Mouse (Mus musculus) intestine, embryonic 15.5 days (tissue): ENCODE results near the gene Cox15. TPM values are rescaled to one million over a fixed set of nuclear protein-coding genes. Genes with fewer than 3 reads are reported as not detected.

Experiments used
- ATAC-seq: fragments of 200-750 bp; cut with Nextera tagmentation; 2 replicates; pipeline ENCODE4 v1.8.0; 2017; ENCODE audit warnings: moderate TSS enrichment, moderate library complexity
- H3K27ac ChIP-seq: fragments of 300-500 bp; sonication (generic); 2 replicates; pipeline ENCODE4 v1.5.1; 2015; ENCODE audit warnings: mild to moderate bottlenecking, inconsistent platforms
- H3K27me3 ChIP-seq: fragments of 300-500 bp; sonication (generic); replicated peaks from 2 replicates; pipeline ENCODE4 v1.6.1; 2015; ENCODE audit warnings: inconsistent platforms
- H3K36me3 ChIP-seq: fragments of 300-500 bp; sonication (generic); 2 replicates; pipeline ENCODE4 v1.6.1; 2015; ENCODE audit warnings: inconsistent platforms
- H3K4me1 ChIP-seq: fragments of 300-500 bp; sonication (generic); replicated peaks from 2 replicates; pipeline ENCODE4 v1.6.1; 2015; ENCODE audit warnings: inconsistent platforms
- H3K4me2 ChIP-seq: fragments of 300-500 bp; sonication (generic); replicated peaks from 2 replicates; pipeline ENCODE4 v1.6.1; 2015; ENCODE audit warnings: mild to moderate bottlenecking, inconsistent platforms
- H3K4me3 ChIP-seq: fragments of 300-500 bp; sonication (generic); replicated peaks from 2 replicates; pipeline ENCODE4 v1.5.1; 2015; ENCODE audit warnings: inconsistent platforms
- H3K9ac ChIP-seq: fragments of 300-500 bp; sonication (generic); 2 replicates; pipeline ENCODE4 v1.6.1; 2015; ENCODE audit warnings: inconsistent platforms
- H3K9me3 ChIP-seq: fragments of 300-500 bp; sonication (generic); 2 replicates; pipeline ENCODE4 v1.6.1; 2016; ENCODE audit warnings: inconsistent platforms
- WGBS: fragments of 180-500 bp; shearing (Covaris S2); methylation state at CpG from one replicate; pipeline ENCODE4 v1.1.7; 2015; 5-methylcytosine and 5-hydroxymethylcytosine counted together
- polyA plus RNA-seq: library from polyadenylated mRNA; unstranded; fragments of >200 nt; fragmentation: Nextera tagmentation; extraction: Ambion mirVana; gene quantifications from 2 replicates; pipeline ENCODE4 v1.2.1, GENCODE M21; 2015

Gene Cox15
- polyA plus RNA-seq, 1 experiment from 2014 or later, result 12.2 TPM

- Histone ChIP-seq H3K4me2 (0 out of 2 replicates have a peak overlapping the region, but pooled peaks have one; percentile 22), H3K4me3 (no peak overlapping the region), H3K36me3 (no peaks in the 10 kb centered on the region), H3K9me3 (no peaks in the 10 kb centered on the region), H3K9ac (no peak overlapping the region), H3K27me3 (no peaks in the 10 kb centered on the region), H3K4me1 (no peaks in the 10 kb centered on the region; the same call in 1 of the 2 replicates), H3K27ac (no peak overlapping the region)
- WGBS, result 76% methylated on average over 2 of the region's 2 CpGs
- no peak for ATAC-seq
Measured at GRCm38 (mm10) chr19:43754237-43754636, 1.4 kb upstream of the Cox15 start.

DNA sequence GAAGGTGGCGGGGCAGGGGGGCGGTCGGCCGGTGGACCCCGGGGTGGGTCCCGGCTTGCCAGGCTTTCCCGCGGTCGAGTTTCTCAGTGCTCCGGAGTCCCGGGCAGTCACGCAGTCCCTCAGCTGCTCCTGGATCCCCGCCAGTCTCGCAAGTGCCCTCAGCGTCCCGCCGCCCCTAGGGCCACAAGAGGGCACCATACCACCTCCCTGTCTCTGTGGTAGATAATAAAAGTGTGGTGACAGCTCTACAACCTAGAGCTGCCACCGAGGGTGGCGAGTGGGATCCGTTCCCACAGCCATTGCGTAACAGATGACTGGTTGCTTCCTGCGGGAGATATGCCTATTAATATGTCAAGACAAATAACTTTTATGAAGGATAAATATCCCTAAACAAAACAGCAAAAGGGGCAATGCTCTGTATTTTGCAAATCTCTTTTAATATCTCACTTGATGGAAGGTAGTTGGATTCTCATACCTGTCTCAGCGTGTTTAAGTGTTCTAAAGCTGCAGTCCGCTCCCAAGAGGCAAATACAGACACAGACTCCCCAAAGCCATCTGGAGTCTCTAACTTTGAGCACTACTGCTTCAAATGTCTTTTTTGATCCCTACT lies 531 bp upstream of the Cox15 start:
- Histone ChIP-seq H3K27me3 (no peaks in the 10 kb centered on the region), H3K4me1 (no peaks in the 10 kb centered on the region; the same call in 1 of the 2 replicates), H3K4me3 (peak overlapping the region; percentile 75), H3K4me2 (peak overlapping the region; percentile 66), H3K9ac (peak overlapping the region; percentile 92), H3K36me3 (peaks cover 3% of the 10 kb centered on the region; the same call in 1 of the 2 replicates), H3K9me3 (no peaks in the 10 kb centered on the region), H3K27ac (peak overlapping the region; percentile 99)
- under 1% methylated on average over 23 of the region's 24 CpGs for WGBS
- peak; percentile 93 for ATAC-seq

GRCm38 (mm10) chr19:43750008-43750407 lies 2.8 kb downstream of the Cox15 start:
- Histone ChIP-seq H3K4me3 (no peak overlapping the region), H3K27me3 (no peaks in the 10 kb centered on the region), H3K27ac (no peak overlapping the region), H3K36me3 (peaks cover 16% of the 10 kb centered on the region), H3K9me3 (no peaks in the 10 kb centered on the region), H3K4me2 (no peak overlapping the region), H3K4me1 (no peaks in the 10 kb centered on the region; the same call in 1 of the 2 replicates), H3K9ac (no peak overlapping the region)
- WGBS, result 93% methylated on average over 2 of the region's 2 CpGs
- ATAC-seq, result no peak

GRCm38 (mm10) chr19:43747877-43748276 lies 4.9 kb downstream of the Cox15 start:
- Histone ChIP-seq H3K27ac (no peak overlapping the region), H3K9ac (no peak overlapping the region), H3K4me1 (no peaks in the 10 kb centered on the region), H3K4me2 (no peak overlapping the region), H3K4me3 (no peak overlapping the region), H3K9me3 (no peaks in the 10 kb centered on the region), H3K27me3 (no peaks in the 10 kb centered on the region), H3K36me3 (peaks cover 23% of the 10 kb centered on the region)
- 84% methylated on average over 4 of the region's 4 CpGs for WGBS
- no peak for ATAC-seq

- H3K4me3 ChIP-seq, result no peak overlapping the region
Measured at GRCm38 (mm10) chr19:43745740-43746139, 7.1 kb downstream of the Cox15 start.

DNA sequence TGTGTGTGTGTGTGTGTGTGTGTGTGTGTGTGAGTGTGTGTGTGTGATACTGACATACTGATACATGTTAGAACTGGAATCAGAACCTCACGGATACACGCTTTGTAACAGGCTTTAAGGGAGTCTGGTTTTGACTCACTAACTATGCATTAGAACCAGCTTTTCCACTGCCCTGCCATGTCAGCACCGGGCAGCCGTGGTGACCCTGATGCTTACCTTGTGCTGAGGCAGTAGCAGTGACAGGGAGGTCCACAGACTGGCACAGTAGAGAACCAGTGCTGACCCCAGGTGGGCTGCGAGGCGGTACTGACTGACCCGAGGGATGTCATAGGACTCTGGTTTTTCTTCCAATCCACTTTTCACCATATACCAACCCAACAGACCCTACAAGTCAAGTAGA lies 9.4 kb downstream of the Cox15 start:
- H3K4me2 ChIP-seq, result no peak overlapping the region
- no peak for ATAC-seq
- H3K9me3 ChIP-seq, result no peaks in the 10 kb centered on the region
- no peak overlapping the region for H3K27ac ChIP-seq
- no peak overlapping the region for H3K4me3 ChIP-seq
- H3K27me3 ChIP-seq, result no peaks in the 10 kb centered on the region
- H3K9ac ChIP-seq, result no peak overlapping the region
- peaks cover 43% of the 10 kb centered on the region for H3K36me3 ChIP-seq
- 95% methylated on average over 7 of the region's 7 CpGs for WGBS
- no peaks in the 10 kb centered on the region for H3K4me1 ChIP-seq

More at GRCm38 (mm10) chr19:43745740-43746139, 7.1 kb downstream of the Cox15 start:
- Histone ChIP-seq H3K27me3 (no peaks in the 10 kb centered on the region), H3K36me3 (peaks cover 32% of the 10 kb centered on the region), H3K4me1 (no peaks in the 10 kb centered on the region), H3K27ac (no peak overlapping the region), H3K9me3 (no peaks in the 10 kb centered on the region), H3K9ac (no peak overlapping the region), H3K4me2 (no peak overlapping the region)
- 83% methylated on average over 3 of the region's 3 CpGs for WGBS
- ATAC-seq, result no peak

GRCm38 (mm10) chr19:43738409-43738808 lies 14.4 kb downstream of the Cox15 start:
- WGBS, result 95% methylated on average over 10 of the region's 10 CpGs
- Histone ChIP-seq H3K9me3 (no peaks in the 10 kb centered on the region), H3K27me3 (no peaks in the 10 kb centered on the region), H3K27ac (no peak overlapping the region), H3K9ac (no peak overlapping the region), H3K4me1 (no peaks in the 10 kb centered on the region), H3K4me3 (no peak overlapping the region), H3K4me2 (no peak overlapping the region), H3K36me3 (peaks cover 40% of the 10 kb centered on the region)
- no peak for ATAC-seq

DNA sequence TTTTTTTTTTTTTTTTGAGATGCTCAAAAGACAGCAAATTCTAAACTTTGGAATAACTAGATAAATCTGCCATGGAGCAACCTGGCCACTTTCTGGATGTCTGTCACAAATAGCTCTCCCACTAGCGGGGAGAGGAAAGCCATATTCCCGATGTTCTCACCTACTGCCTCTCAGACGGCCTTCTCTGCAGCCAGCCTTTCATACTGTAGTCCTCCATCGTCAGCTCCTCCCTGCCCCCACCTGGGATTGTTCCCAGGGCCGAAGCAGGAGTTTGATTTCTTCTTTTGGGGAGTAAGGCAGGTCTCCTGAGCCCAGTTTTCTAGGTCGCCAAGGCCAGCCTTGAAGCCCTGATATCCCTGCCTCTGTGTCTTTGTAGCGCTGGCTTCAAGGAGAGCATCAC lies 21.6 kb downstream of the Cox15 start:
- H3K36me3 ChIP-seq, result peaks cover 15% of the 10 kb centered on the region; the same call in 1 of the 2 replicates
- no peak overlapping the region for H3K4me2 ChIP-seq
- no peaks in the 10 kb centered on the region for H3K9me3 ChIP-seq
- H3K4me3 ChIP-seq, result no peak overlapping the region
- ATAC-seq, result no peak
- H3K4me1 ChIP-seq, result peaks cover 5% of the 10 kb centered on the region; the same call in 1 of the 2 replicates
- H3K9ac ChIP-seq, result no peak overlapping the region
- WGBS, result 69% methylated on average over 7 of the region's 7 CpGs
- H3K27ac ChIP-seq, result no peak overlapping the region
- no peaks in the 10 kb centered on the region for H3K27me3 ChIP-seq

- Histone ChIP-seq H3K36me3 (peaks cover 16% of the 10 kb centered on the region; the same call in 1 of the 2 replicates), H3K9ac (peak overlapping the region; percentile 34)
- 44% methylated on average over 8 of the region's 8 CpGs for WGBS
Measured at GRCm38 (mm10) chr19:43730037-43730428, 22.8 kb downstream of the Cox15 start.

GRCm38 (mm10) chr19:43729296-43730036 lies 23.3 kb downstream of the Cox15 start:
- WGBS, result 50% methylated on average over 22 of the region's 22 CpGs
- H3K4me1 ChIP-seq, result peaks cover 5% of the 10 kb centered on the region; the same call in 1 of the 2 replicates
- peak overlapping the region; percentile 34 for H3K9ac ChIP-seq
- peaks cover 16% of the 10 kb centered on the region; the same call in 1 of the 2 replicates for H3K36me3 ChIP-seq
- peak; percentile 41; the same call in 1 of the 2 replicates for ATAC-seq
- H3K9me3 ChIP-seq, result no peaks in the 10 kb centered on the region
- no peaks in the 10 kb centered on the region for H3K27me3 ChIP-seq
- peak overlapping the region; percentile 56; the same call in 1 of the 2 replicates for H3K27ac ChIP-seq
- H3K4me2 ChIP-seq, result peak overlapping the region; percentile 51
- H3K4me3 ChIP-seq, result peak overlapping the region; percentile 27

More at GRCm38 (mm10) chr19:43730037-43730428, 22.8 kb downstream of the Cox15 start:
- H3K9me3 ChIP-seq, result no peaks in the 10 kb centered on the region
- no peaks in the 10 kb centered on the region for H3K27me3 ChIP-seq
- peak overlapping the region; percentile 56; the same call in 1 of the 2 replicates for H3K27ac ChIP-seq
- H3K4me1 ChIP-seq, result peaks cover 5% of the 10 kb centered on the region; the same call in 1 of the 2 replicates
- H3K4me3 ChIP-seq, result peak overlapping the region; percentile 27
- H3K4me2 ChIP-seq, result peak overlapping the region; percentile 51
- ATAC-seq, result no peak

- Histone ChIP-seq H3K9ac (no peak overlapping the region), H3K4me1 (peaks cover 5% of the 10 kb centered on the region; the same call in 1 of the 2 replicates), H3K36me3 (peaks cover 27% of the 10 kb centered on the region; the same call in 1 of the 2 replicates), H3K4me2 (no peak overlapping the region), H3K27ac (no peak overlapping the region), H3K4me3 (no peak overlapping the region), H3K27me3 (no peaks in the 10 kb centered on the region), H3K9me3 (no peaks in the 10 kb centered on the region)
- peak; percentile 28; the same call in 1 of the 2 replicates for ATAC-seq
- 93% methylated on average over 15 of the region's 15 CpGs for WGBS
Measured at GRCm38 (mm10) chr19:43726510-43727146, 26.2 kb downstream of the Cox15 start.

DNA sequence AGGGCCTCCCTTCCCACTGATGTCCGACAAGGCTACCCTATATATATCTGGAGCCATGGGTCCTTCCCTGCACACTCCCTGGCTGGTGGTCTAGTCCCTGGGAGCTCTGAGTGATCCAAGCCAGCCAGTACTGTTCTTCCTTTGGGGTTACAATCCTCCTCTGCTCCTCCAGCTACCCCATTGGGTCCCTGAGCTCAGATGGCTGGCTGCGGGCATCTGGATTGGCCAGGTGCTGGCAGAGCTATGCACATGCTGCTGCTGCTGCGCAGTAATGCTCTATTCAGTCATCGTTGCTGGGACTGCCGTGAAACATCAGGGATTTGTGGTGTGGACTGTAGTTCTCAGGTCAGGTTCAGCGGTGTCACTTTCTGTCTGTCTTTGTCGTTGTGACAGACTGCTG lies 28.0 kb downstream of the Cox15 start:
- ATAC-seq, result no peak
- Histone ChIP-seq H3K9ac (no peak overlapping the region), H3K27me3 (no peaks in the 10 kb centered on the region), H3K4me2 (no peak overlapping the region), H3K36me3 (peaks cover 39% of the 10 kb centered on the region; the same call in 1 of the 2 replicates), H3K4me1 (peaks cover 5% of the 10 kb centered on the region; the same call in 1 of the 2 replicates), H3K4me3 (no peak overlapping the region), H3K27ac (no peak overlapping the region), H3K9me3 (no peaks in the 10 kb centered on the region)
- 92% methylated on average over 7 of the region's 7 CpGs for WGBS
